Mouse (Mus musculus): ENCODE measurements at regions not wholly inside any gene's neighbourhood (a gene's known extent, or its start where the extent isn't known, plus 50 kb on each side); places are given as distances from the start of the nearest gene placed in this dataset.

DNA sequence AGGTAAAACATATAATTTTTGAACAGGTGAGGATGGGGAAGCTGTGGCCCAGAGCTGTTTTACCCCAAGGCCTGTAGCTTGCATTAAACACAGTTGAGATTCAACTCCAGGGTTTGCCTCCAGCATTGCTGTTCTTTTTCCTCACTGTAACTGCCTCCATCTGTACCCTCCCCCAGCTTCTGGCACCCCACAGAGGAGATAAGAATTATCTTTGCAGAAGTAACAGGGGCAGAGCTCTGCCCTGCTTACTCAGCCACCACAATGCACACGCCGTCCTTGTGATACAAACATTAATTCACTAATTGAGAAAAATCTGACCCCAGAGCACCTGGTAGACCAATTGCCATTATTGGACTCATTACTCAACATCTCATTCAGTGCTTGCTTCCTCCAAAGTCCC lies 68.3 kb upstream of the Gpr139 start:
- no peak for TF ChIP-seq POLR2A (IDR thresholded peaks at IDR 0.05; ENCODE audit: low read depth, low read length)
- TF ChIP-seq CTCF (IDR thresholded peaks at IDR 0.05; ENCODE audit: extremely low read depth, insufficient read length, insufficient replicate concordance, low read depth, low read length), result no peak
